10 mouse cellular contexts compared by ENCODE assay signal in the genomic region with DNA sequence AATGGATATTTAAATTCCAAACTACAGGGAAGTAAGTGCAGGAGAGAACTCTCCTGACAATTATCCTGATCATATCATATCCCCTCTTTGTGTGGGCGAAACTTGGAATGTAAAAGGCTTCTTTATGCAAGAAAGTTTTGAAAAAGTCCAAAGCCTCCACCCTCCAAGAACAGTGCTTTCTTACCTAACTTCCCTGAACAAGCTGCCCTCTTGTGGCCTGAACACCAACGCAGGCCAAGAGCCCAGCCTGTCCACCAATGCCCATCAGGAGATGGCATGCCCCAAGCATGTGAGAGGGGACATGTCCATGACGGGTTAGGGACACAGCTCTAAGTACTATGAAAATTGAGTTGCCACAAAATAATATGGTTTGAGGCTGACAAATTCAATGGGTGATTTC.
DNase-seq lines count a peak whose midpoint lies in the region; ATAC-seq and TF ChIP-seq lines count a peak whose summit lies in the region.
"Had no signal": no experiment of that assay in that cellular context is flagged by ENCODE, and none has a peak within 500 bp of the region (broad histone marks: within the 10 kb centered on the region; RNA-seq: fewer than 3 reads in every experiment).

No protein-coding gene starts in this region.

- TF ChIP-seq POLR2A in lung, adult 2 months (IDR thresholded peaks at IDR 0.05; ENCODE audit: borderline replicate concordance, extremely low read depth, low read depth, low read length) = no peak

- 54% methylated on average over 3 of the region's 3 CpGs for WGBS in lung, adult 2 months

- DNase-seq in heart, postnatal 4 days = peak; percentile 30
- no peak for DNase-seq in heart, adult 8-10 months (ENCODE audit: low spot score)
- DNase-seq in urinary bladder, postnatal 14 days (ENCODE audit: low spot score) = peak; percentile 54
- no peak for DNase-seq in urinary bladder, postnatal 25 days (ENCODE audit: low spot score)
- DNase-seq in lung, adult 2 months = no peak
- no peak for DNase-seq in cerebellum, adult 11-12 months
- DNase-seq in c-Kit-positive CD71-positive TER-119-positive erythroid progenitor cells, embryonic 14.5 days (ENCODE audit: low spot score) = no peak
- DNase-seq: heart, adult 18-20 months had no signal

- H3K4me1 ChIP-seq in lung, adult 2 months (ENCODE audit: control insufficient read depth, insufficient read depth, low read length) = peaks cover 2% of the 10 kb centered on the region

- TF ChIP-seq CTCF in lung, adult 2 months (IDR thresholded peaks at IDR 0.05; ENCODE audit: insufficient read depth, low read length) = peak; percentile 47

- ATAC-seq in erythroblast, adult 5-6 weeks (replicated peaks; ENCODE audit: low FRiP score, poor library complexity, severe bottlenecking) = no peak

- no peak overlapping the region for H3K4me3 ChIP-seq in lung, adult 2 months (replicated peaks; ENCODE audit: extremely low read depth, low read depth, low read length)
- H3K4me3 ChIP-seq: megakaryocyte, embryonic 14.5 days had no signal

Comparison
In these comparisons a context has a peak if more than half of its experiments do, and no peak if none do; other contexts are left out.
1. DNase-seq: peak in heart, postnatal 4 days (single experiment) and urinary bladder, postnatal 14 days (single experiment); none in heart, adult 8-10 months (single experiment), urinary bladder, postnatal 25 days (single experiment), lung, adult 2 months (single experiment), cerebellum, adult 11-12 months (single experiment) and c-Kit-positive CD71-positive TER-119-positive erythroid progenitor cells, embryonic 14.5 days (single experiment).